Mouse (Mus musculus): ENCODE measurements around the gene Rxylt1. TPM values are rescaled to one million over a fixed set of nuclear protein-coding genes. Genes with fewer than 3 reads are reported as not detected.

The Rxylt1 gene
- 40.0 and 46.1 TPM in 2 replicates for polyA plus RNA-seq (2015; fragmentation: Nextera tagmentation; extraction: Ambion mirVana)

DNA sequence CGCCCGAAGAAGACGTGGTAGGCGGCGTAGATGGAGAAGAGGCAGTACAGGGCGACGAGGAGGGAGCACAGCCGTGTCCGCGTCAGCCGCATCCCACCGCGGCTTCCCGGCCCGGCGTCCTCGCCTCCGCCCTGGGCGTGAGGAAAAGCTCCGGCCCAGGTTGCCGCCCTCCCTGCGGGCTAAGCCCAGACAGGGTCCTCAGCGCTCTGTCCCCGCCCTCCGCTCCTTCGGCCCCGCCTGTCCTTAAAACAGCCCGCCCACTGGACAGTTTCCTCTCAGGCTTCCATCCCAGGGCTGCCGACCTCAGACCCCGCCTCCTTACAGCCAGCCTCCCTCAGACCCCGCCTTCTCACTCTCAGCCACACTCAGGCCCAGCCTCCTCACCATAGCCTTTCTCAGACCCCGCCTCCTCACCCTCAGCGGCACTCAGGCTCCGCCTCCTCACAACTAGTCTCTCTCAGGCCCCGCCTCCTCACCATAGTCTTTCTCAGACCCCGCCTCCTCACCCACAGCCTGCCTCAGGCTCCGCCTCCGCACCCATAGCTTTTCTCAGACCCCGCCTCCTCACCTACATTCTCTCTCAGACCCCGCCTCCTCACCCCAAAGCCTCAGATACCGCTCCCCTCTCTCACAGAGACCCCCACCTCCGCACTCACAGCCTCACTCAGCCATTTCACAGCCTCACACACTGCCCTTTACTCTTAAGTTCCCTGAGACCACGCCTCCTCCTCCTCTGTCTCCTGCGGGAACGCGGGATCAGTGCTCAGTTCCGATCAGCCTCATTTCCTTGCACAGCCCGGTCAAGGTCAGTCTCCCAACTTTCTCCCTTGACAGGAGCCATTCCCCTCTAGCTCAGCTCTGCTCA is at the start of gene Rxylt1:
Rxylt1 (minus strand) TSS at position 392 of the 865 bp plus-strand sequence.

DNA sequence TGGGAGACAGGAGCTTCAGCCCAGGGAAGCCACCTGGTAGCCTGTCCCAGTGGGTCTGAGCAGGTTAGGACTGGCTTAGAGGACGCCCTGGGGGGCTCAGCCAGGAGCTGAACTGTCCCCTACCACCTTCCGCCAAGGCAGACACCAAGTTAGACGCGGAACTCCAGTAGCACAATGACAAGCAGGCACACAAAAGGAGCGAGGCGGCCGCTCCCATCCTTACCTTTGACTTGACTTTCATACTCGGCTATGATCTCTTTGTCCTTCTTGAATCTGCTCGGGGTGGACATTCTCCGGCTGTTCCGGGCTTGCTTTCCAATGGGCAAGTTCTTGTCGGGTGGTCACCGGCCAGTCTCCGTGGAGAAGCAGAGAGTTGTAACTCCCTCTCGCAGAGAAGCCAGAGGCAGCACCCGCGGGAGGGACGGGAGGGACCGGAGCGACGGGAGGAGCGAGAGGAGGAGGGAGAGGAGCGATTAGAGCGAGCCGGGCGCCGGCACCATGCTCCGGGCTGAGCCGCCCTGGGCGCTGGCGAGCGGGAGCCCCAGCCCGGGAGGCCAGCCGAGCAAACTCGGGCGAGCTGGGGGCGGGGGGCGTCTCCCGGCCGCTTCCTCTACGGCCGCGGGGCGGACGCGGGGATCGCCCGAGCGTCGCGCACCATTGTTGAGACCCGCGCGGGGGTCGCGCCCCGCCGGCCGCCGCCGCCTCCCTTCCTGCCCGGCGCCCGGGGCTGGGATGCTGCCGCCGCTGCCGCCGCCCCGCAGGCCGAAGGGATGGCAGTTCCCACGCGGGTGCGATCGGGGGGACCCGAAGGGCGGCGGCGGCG is 50.1 kb downstream of the Rxylt1 start, which contains the start of gene Srgap1:
Srgap1 (minus strand) TSS at position 412 of the 823 bp plus-strand sequence.

Other genes with a start within 250 kb of the Rxylt1 start
- gene Srgap1, start 50.1 kb downstream of the Rxylt1 start, polyA plus RNA-seq (2015; fragmentation: Nextera tagmentation; extraction: Ambion mirVana) = 6.2 and 6.5 TPM in 2 replicates